Mouse (Mus musculus) ovary, postnatal 14 days (tissue): ENCODE results near the gene Coq3.

ENCODE experiments used
- DNase-seq: peaks from one replicate; pipeline ENCODE4 v3.0.0; 2022; ENCODE audit warnings: low spot score

Coq3 gene

GRCm38 (mm10) chr4:21879565-21880220 lies at the start of gene Coq3:
TSS of gene Coq3 (plus strand) at chr4:21879673.
- peak; percentile 72 for DNase-seq

DNA sequence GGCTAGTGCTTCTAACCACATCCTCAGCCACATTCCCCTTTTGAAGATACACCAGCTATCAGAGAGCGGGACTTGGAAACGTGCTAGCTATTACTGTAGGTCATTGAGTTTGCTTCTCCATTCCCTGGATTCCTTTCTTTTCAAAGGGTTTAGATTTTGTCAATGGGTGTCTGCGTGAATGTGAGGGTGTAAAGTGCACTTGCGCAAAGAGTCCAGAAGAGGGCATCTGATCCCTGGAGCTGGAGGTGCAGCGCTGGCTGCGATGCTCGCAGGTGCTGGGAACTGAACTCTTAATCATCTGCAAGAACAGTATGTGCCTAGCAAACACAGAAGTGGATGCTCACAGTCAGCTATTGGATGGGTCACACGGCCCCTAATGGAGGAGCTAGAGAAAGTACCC lies 46.6 kb upstream of the Coq3 start:
- DNase-seq, result no peak

- DNase-seq, result peak; percentile 89
These were observed 31.8 kb upstream of the Coq3 start, which contains the start of gene Pnisr for GRCm38 (mm10) chr4:21847481-21848286. TSS of gene Pnisr (plus strand) at chr4:21847583.

DNA sequence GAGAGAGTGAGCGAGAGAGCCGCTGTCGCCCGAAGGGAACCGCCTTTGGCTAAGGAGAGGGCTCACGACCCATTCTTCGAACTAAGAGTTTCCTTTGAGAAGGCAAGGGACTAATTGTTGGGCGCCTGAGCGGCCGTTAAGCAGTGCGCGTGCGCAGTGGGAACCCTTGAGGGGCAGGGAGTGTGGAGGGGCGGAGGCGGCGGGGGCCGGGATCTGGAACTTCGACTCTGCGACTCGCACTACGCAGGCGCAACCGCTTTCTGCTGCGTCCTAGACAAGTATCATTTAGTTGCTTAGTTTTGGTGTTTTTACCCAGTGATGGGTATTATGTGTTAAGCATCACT lies 31.2 kb upstream of the Coq3 start:
- DNase-seq, result peak; percentile 77

- no peak for DNase-seq
These were observed 22.0 kb upstream of the Coq3 start for GRCm38 (mm10) chr4:21857481-21857880.

GRCm38 (mm10) chr4:21865226-21865625 lies 14.2 kb upstream of the Coq3 start:
- DNase-seq, result no peak

GRCm38 (mm10) chr4:21878776-21879175 lies 697 bp upstream of the Coq3 start:
- no peak for DNase-seq

GRCm38 (mm10) chr4:21882806-21883205 lies 3.3 kb downstream of the Coq3 start:
- DNase-seq, result no peak

GRCm38 (mm10) chr4:21885831-21886230 lies 6.4 kb downstream of the Coq3 start:
- no peak for DNase-seq

GRCm38 (mm10) chr4:21930971-21931771 lies 51.7 kb downstream of the Coq3 start, which contains the start of gene Faxc:
TSS of gene Faxc (plus strand) at chr4:21931329.
- peak; percentile 23 for DNase-seq

GRCm38 (mm10) chr4:21931772-21932630 lies 52.5 kb downstream of the Coq3 start:
- no peak for DNase-seq

DNA sequence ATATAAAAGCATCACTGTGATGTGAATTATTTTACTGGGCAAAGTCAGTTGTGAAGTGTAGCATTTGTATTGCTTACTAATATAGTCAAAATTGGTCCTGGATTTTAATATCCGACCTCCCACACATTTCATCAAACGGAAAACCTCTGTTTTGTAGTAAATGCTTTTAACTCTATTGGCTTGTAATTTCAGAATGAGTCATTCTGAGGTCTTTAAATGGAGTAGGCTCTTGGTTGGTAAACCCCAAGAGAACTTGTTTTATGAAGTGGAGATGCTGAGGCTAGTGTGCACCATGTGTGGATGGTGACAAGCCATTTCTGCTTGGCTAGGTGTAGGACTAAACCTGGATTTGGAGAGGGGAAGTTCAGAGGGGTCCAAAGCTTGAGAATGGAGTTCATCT lies 55.9 kb downstream of the Coq3 start:
- no peak for DNase-seq

DNA sequence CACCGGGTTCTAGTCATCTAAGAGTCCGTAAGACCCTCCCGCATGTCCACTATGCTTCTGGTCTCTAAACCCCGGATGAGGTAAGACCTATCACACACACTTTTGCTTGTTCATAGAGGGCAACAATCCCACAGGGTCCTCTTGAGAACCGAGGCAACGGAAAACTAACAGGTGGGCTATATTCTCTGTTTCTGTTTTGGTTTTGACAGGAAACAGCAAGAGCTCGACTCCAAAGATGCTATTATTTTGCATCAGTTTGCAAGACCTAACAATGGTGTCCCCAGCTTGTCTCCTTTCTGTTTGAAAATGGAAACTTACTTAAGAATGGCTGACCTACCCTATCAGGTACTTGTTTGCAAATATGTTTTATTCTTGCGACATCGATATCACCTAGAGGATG lies 57.0 kb downstream of the Coq3 start:
- no peak for DNase-seq

- no peak for DNase-seq
These were observed 58.4 kb downstream of the Coq3 start for GRCm38 (mm10) chr4:21937890-21938289.

DNA sequence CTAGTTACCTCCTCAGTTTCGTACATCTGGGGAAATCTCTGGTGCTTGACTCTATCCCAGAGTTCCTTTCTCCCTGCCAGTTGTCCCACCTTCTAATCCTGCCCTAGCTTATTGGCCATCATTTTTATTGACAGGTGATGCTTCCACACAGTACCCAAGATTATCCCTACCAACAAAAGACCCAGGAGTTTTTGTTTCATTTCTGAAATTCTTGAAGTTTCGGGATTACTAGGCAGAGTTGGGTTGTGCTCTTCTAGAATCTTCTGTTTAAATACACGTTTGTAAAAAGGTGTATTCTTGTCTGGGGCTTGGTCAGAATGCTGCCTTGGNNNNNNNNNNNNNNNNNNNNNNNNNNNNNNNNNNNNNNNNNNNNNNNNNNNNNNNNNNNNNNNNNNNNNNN lies 65.2 kb downstream of the Coq3 start:
- no peak for DNase-seq

DNA sequence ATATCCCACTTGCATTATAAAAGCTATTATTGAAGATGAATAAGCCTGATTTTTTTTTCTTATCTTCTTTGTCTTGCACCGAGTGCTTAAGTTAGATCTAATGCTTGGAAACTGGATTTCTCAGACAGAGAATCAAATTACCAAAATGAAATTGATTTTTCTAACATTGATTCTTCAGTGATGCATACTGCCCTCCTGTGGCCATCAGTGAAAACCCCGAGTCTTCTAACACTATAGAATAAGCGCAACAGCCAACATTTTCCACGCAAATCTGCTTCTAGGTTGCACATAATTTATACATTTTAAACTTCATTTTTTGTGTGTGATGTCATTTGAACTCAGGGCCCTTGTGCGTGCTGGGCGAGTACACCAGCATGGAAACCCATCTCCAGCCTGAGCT lies 72.0 kb downstream of the Coq3 start:
- peak; percentile 13 for DNase-seq

DNA sequence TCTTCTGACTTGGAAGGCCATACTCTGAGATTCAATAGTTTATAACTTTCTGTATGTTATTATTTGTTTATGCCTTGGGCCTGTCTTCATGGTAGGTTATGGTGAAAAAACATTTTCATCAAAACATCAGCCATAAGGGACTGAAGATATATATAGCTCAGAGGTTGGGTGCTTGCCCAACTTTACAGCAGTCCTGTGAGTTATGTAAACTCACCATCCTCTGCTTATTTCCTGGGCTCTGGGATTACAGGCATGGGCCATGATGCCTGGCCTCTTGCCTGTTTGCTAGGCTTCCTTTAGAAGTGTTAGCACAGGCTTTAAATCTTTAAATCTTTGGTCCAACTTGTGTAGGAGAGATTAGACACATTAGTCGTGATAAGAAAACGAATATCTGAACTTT lies 72.8 kb downstream of the Coq3 start:
- DNase-seq, result no peak

GRCm38 (mm10) chr4:21957570-21958321 lies 78.3 kb downstream of the Coq3 start:
- DNase-seq, result peak; percentile 42
